26 mouse cellular contexts compared by ENCODE assay signal in genomic region chr14:47089153-47089552, GRCm38 (mm10).
DNase-seq lines count a peak whose midpoint lies in the region; ATAC-seq and TF ChIP-seq lines count a peak whose summit lies in the region.
"Had no signal": no experiment of that assay in that cellular context is flagged by ENCODE, and none has a peak within 500 bp of the region (broad histone marks: within the 10 kb centered on the region; RNA-seq: fewer than 3 reads in every experiment).

No protein-coding gene starts in this region.

- 60% methylated on average over 6 of the region's 6 CpGs for WGBS in heart, adult 2 months
- WGBS in heart, embryonic 11.5 days (ENCODE audit: insufficient replicate concordance): 35% methylated on average over 6 of the region's 6 CpGs
- 33% methylated on average over 6 of the region's 6 CpGs for WGBS in heart, embryonic 16.5 days

- H3K9ac ChIP-seq in heart, adult 2 months (ENCODE audit: low read depth, low read length): 0 out of 2 replicates have a peak overlapping the region, but pooled peaks have one; percentile 15
- no peak overlapping the region for H3K9ac ChIP-seq in heart, embryonic 11.5 days (ENCODE audit: low read depth, low read length)
- H3K9ac ChIP-seq in heart, embryonic 16.5 days (ENCODE audit: low read length): peak overlapping the region; percentile 54
- H3K9ac ChIP-seq: embryonic facial prominence, embryonic 13.5 days; forebrain, embryonic 15.5 days; hindbrain, embryonic 12.5 days; intestine, embryonic 15.5 days; limb, embryonic 12.5 days; midbrain, embryonic 12.5 days; neural tube, embryonic 12.5 days had no signal

- no peaks in the 10 kb centered on the region for H3K9me3 ChIP-seq in heart, embryonic 11.5 days (replicated peaks; ENCODE audit: control insufficient read depth, low read length)
- H3K9me3 ChIP-seq in heart, embryonic 16.5 days (replicated peaks; ENCODE audit: control insufficient read depth, low read length): no peaks in the 10 kb centered on the region
- H3K9me3 ChIP-seq: embryonic facial prominence, embryonic 13.5 days; forebrain, embryonic 10.5 days; forebrain, embryonic 15.5 days; hindbrain, embryonic 12.5 days; intestine, embryonic 15.5 days; limb, embryonic 12.5 days; megakaryocyte, embryonic 14.5 days; midbrain, embryonic 12.5 days; neural tube, embryonic 12.5 days had no signal

- intact Hi-C loops in heart, adult 2 months (cut with DNase I): loop anchor here (5.0 kb wide), 2 partner anchors 98 to 257 kb away; partner anchors contain the start of genes Cgrrf1 and Gch1
- intact Hi-C loops in heart, postnatal 14 days (cut with DNase I): loop anchor here (5.0 to 10.0 kb wide), 3 partner anchors 158 to 306 kb away; partner anchors contain the start of gene Cgrrf1
- intact Hi-C loops in left cerebral cortex, postnatal 36 days (cut with DNase I): loop anchor here (5.0 kb wide), 1 partner anchor 82 kb away; no protein-coding TSS in a partner anchor

- peak in 1 of 2 experiments; percentile 63 for DNase-seq in heart, adult 2 months
- no peak for DNase-seq in heart, postnatal 14 days
- DNase-seq in left cerebral cortex, postnatal 36 days (ENCODE audit: low spot score in 2 of 2): no peak
- DNase-seq in adrenal gland, postnatal 14 days: no peak
- no peak for DNase-seq in layer of hippocampus, adult 9-10 months (ENCODE audit: low spot score)
- DNase-seq: adrenal gland, postnatal 25 days; cerebellum, adult 18-20 months; cerebellum, postnatal 10 days; kidney, adult 8-10 months; kidney, postnatal 10 days; lung, postnatal 4 days; right cerebral cortex, adult 18-20 months had no signal

- TF ChIP-seq POLR2A in heart, adult 2 months (IDR thresholded peaks at IDR 0.05; ENCODE audit: insufficient read depth, low read depth, low read length): peak; percentile 52

- peak overlapping the region; percentile 91 for H3K27ac ChIP-seq in heart, adult 2 months
- peak overlapping the region; percentile 82 for H3K27ac ChIP-seq in heart, embryonic 11.5 days (ENCODE audit: low read depth, low read length)
- peak overlapping the region; percentile 93 for H3K27ac ChIP-seq in heart, embryonic 16.5 days (ENCODE audit: low read length)
- H3K27ac ChIP-seq: embryonic facial prominence, embryonic 13.5 days; forebrain, embryonic 10.5 days; forebrain, embryonic 15.5 days; hindbrain, embryonic 12.5 days; hindbrain, postnatal 0 days; intestine, embryonic 15.5 days; limb, embryonic 12.5 days; midbrain, embryonic 12.5 days; neural tube, embryonic 12.5 days had no signal

- no peaks in the 10 kb centered on the region for H3K79me2 ChIP-seq in heart, adult 2 months (replicated peaks; ENCODE audit: control insufficient read depth, insufficient read depth, low read length)

- no peaks in the 10 kb centered on the region for H3K36me3 ChIP-seq in heart, adult 2 months (ENCODE audit: control insufficient read depth, insufficient read depth, low read length)
- no peaks in the 10 kb centered on the region; the same call in 1 of the 2 replicates for H3K36me3 ChIP-seq in heart, embryonic 11.5 days (ENCODE audit: control insufficient read depth, insufficient read depth, low read length)
- peaks cover 16% of the 10 kb centered on the region; the same call in 1 of the 2 replicates for H3K36me3 ChIP-seq in heart, embryonic 16.5 days (ENCODE audit: control insufficient read depth, insufficient read depth)
- H3K36me3 ChIP-seq: forebrain, embryonic 15.5 days; hindbrain, embryonic 12.5 days; intestine, embryonic 15.5 days; midbrain, embryonic 12.5 days; neural tube, embryonic 12.5 days had no signal

- no peak; the same call in 1 of the 2 replicates for ATAC-seq in heart, embryonic 11.5 days (replicated peaks; ENCODE audit: insufficient number of reproducible peaks, low FRiP score, low TSS enrichment)
- peak; percentile 73 for ATAC-seq in heart, embryonic 16.5 days (replicated peaks; ENCODE audit: extremely low read depth, insufficient read depth, low FRiP score)
- ATAC-seq: CD4-positive, CD25-positive, alpha-beta regulatory T cell, adult 4 months; forebrain, embryonic 15.5 days; hindbrain, postnatal 0 days; intestine, embryonic 15.5 days had no signal

- peaks cover 5% of the 10 kb centered on the region for H3K4me1 ChIP-seq in heart, adult 2 months (ENCODE audit: control insufficient read depth, insufficient read depth, low read length)
- peaks cover 42% of the 10 kb centered on the region for H3K4me1 ChIP-seq in heart, embryonic 11.5 days (ENCODE audit: control insufficient read depth, insufficient read depth, low read length)
- peaks cover 41% of the 10 kb centered on the region for H3K4me1 ChIP-seq in heart, embryonic 16.5 days (ENCODE audit: control insufficient read depth, insufficient read depth, low read length)

- TF ChIP-seq EP300 in heart, adult 2 months (IDR thresholded peaks at IDR 0.05; ENCODE audit: insufficient read depth, low read depth, low read length): 0 out of 2 replicates have a peak, but pooled peaks have one; percentile 22

- no peak overlapping the region; the same call in 1 of the 2 replicates for H3K4me2 ChIP-seq in heart, embryonic 11.5 days
- 0 out of 2 replicates have a peak overlapping the region, but pooled peaks have one; percentile 7 for H3K4me2 ChIP-seq in heart, embryonic 16.5 days (ENCODE audit: low read depth, low read length)
- H3K4me2 ChIP-seq: embryonic facial prominence, embryonic 13.5 days; forebrain, embryonic 15.5 days; hindbrain, embryonic 12.5 days; intestine, embryonic 15.5 days; limb, embryonic 12.5 days; midbrain, embryonic 12.5 days; neural tube, embryonic 12.5 days had no signal

- no peak for TF ChIP-seq CTCF in heart, adult 2 months (IDR thresholded peaks at IDR 0.05)

- H3K27me3 ChIP-seq in heart, adult 2 months (ENCODE audit: control insufficient read depth, insufficient read depth, low read length): no peaks in the 10 kb centered on the region
- H3K27me3 ChIP-seq in heart, embryonic 11.5 days (ENCODE audit: control insufficient read depth, insufficient read depth, low read length): no peaks in the 10 kb centered on the region
- H3K27me3 ChIP-seq in heart, embryonic 16.5 days (ENCODE audit: control insufficient read depth, insufficient read depth, low read length): no peaks in the 10 kb centered on the region
- H3K27me3 ChIP-seq: embryonic facial prominence, embryonic 13.5 days; forebrain, embryonic 15.5 days; hindbrain, embryonic 12.5 days; intestine, embryonic 15.5 days; limb, embryonic 12.5 days; midbrain, embryonic 12.5 days; neural tube, embryonic 12.5 days had no signal

- H3K4me3 ChIP-seq in heart, adult 2 months: no peak overlapping the region
- no peak overlapping the region for H3K4me3 ChIP-seq in heart, embryonic 11.5 days (ENCODE audit: low read depth, low read length)
- H3K4me3 ChIP-seq in heart, embryonic 16.5 days (ENCODE audit: low read length): no peak overlapping the region
- H3K4me3 ChIP-seq: embryonic facial prominence, embryonic 13.5 days; forebrain, embryonic 10.5 days; forebrain, embryonic 15.5 days; hindbrain, embryonic 12.5 days; intestine, embryonic 15.5 days; limb, embryonic 12.5 days; megakaryocyte, embryonic 14.5 days; midbrain, embryonic 12.5 days; myocyte; neural tube, embryonic 12.5 days had no signal
